Mouse (Mus musculus): Measurements from ENCODE around the gene Camkmt. TPM values are rescaled to one million over a fixed set of nuclear protein-coding genes. Genes with fewer than 3 reads are reported as not detected.

Gene Camkmt
- total and polyA plus RNA-seq, 3 experiments = 1.6 to 5.9 TPM; not detected in 1

GRCm38 (mm10) chr17:85488601-85489487, 398.5 kb downstream of the Camkmt start:
- Histone ChIP-seq H3K9me3 (replicated peaks; ENCODE audit: insufficient read depth, low read length) (no peaks in the 10 kb centered on the region), H3K4me3 (ENCODE audit: control insufficient read depth in 1 of 2, insufficient read depth in 1 of 2, low read depth in 2 of 2, low read length in 2 of 2) (no peak overlapping the region), H3K27me3 (ENCODE audit: control insufficient read depth in 1 of 2, insufficient read depth in 2 of 2, low read length in 2 of 2) (peaks cover 2 to 4% of the 10 kb centered on the region in 2 experiments; a peak in 1 of 4 replicates), H3K27ac (ENCODE audit: control insufficient read depth, low read depth, low read length) (no peak overlapping the region), H3K79me2 (ENCODE audit: control insufficient read depth, insufficient read depth, low read length, poor library complexity) (no peaks in the 10 kb centered on the region), H3K36me3 (ENCODE audit: control insufficient read depth in 1 of 2, insufficient read depth in 2 of 2, low read length in 2 of 2) (no peaks in the 10 kb centered on the region), H3K4me1 (ENCODE audit: control insufficient read depth in 1 of 2, insufficient read depth in 2 of 2, low read length in 2 of 2) (no peaks in the 10 kb centered on the region), H3K9ac (ENCODE audit: control insufficient read depth, low read depth, low read length, poor library complexity, severe bottlenecking) (no peak overlapping the region)
- TF ChIP-seq NELFE (IDR thresholded peaks at IDR 0.05; ENCODE audit: low read depth, low read length) = no peak
- no peak for TF ChIP-seq POLR2AphosphoS5 (IDR thresholded peaks at IDR 0.05; ENCODE audit: borderline replicate concordance, low read depth, low read length)
- no peak for DNase-seq (ENCODE audit: low read depth, low spot score)

- no peak overlapping the region for H3K4me3 ChIP-seq (ENCODE audit: control insufficient read depth in 1 of 2, insufficient read depth in 1 of 2, low read depth in 2 of 2, low read length in 2 of 2)
- no peaks in the 10 kb centered on the region for H3K4me1 ChIP-seq (ENCODE audit: control insufficient read depth in 1 of 2, insufficient read depth in 2 of 2, low read length in 2 of 2)
- H3K36me3 ChIP-seq (ENCODE audit: control insufficient read depth in 1 of 2, insufficient read depth in 2 of 2, low read length in 2 of 2) = no peaks in the 10 kb centered on the region
- H3K79me2 ChIP-seq (ENCODE audit: control insufficient read depth, insufficient read depth, low read length, poor library complexity) = no peaks in the 10 kb centered on the region
- no peaks in the 10 kb centered on the region for H3K9me3 ChIP-seq (replicated peaks; ENCODE audit: insufficient read depth, low read length)
- no peak overlapping the region for H3K9ac ChIP-seq (ENCODE audit: control insufficient read depth, low read depth, low read length, poor library complexity, severe bottlenecking)
- TF ChIP-seq E2F4 (IDR thresholded peaks at IDR 0.05; ENCODE audit: borderline replicate concordance, low read depth, low read length) (no peak), BHLHE40 (IDR thresholded peaks at IDR 0.05; ENCODE audit: borderline replicate concordance, low read depth, low read length) (no peak), GABPA (IDR thresholded peaks at IDR 0.05; ENCODE audit: low read depth, low read length) (no peak), MYB (IDR thresholded peaks at IDR 0.05; ENCODE audit: low read depth, low read length) (no peak), CHD2 (IDR thresholded peaks at IDR 0.05; ENCODE audit: low read length) (no peak), JUND (IDR thresholded peaks at IDR 0.05; ENCODE audit: low read depth, low read length) (no peak), TCF12 (IDR thresholded peaks at IDR 0.05; ENCODE audit: low read depth, low read length) (no peak), ZC3H11A (IDR thresholded peaks at IDR 0.05; ENCODE audit: low read depth, low read length) (no peak), MAX (IDR thresholded peaks at IDR 0.05; ENCODE audit: low read length) (no peak), RAD21 (IDR thresholded peaks at IDR 0.05; ENCODE audit: low read depth, low read length) (no peak), EP300 (IDR thresholded peaks at IDR 0.05; ENCODE audit: low read depth in 1 of 2, low read length in 2 of 2) (no peak), MAFK (IDR thresholded peaks at IDR 0.05; ENCODE audit: borderline replicate concordance, low read depth, low read length) (no peak), POLR2AphosphoS5 (IDR thresholded peaks at IDR 0.05; ENCODE audit: borderline replicate concordance, low read depth, low read length) (no peak), POLR2A (IDR thresholded peaks at IDR 0.05; ENCODE audit: control insufficient read depth in 1 of 2, insufficient read depth in 1 of 2, low read depth in 1 of 2, low read length in 2 of 2, poor library complexity in 1 of 2) (no peak), USF1 (IDR thresholded peaks at IDR 0.05; ENCODE audit: low read depth, low read length) (no peak)
- no peak overlapping the region for H3K27ac ChIP-seq (ENCODE audit: control insufficient read depth, low read depth, low read length)
- H3K27me3 ChIP-seq (ENCODE audit: control insufficient read depth in 1 of 2, insufficient read depth in 2 of 2, low read length in 2 of 2) = peaks cover 2 to 4% of the 10 kb centered on the region in 2 experiments; a peak in 2 of 4 replicates
- no peak for DNase-seq (ENCODE audit: low read depth, low spot score)
These were observed 399.2 kb downstream of the Camkmt start for GRCm38 (mm10) chr17:85489488-85489980.
